19 mouse cellular contexts compared by ENCODE assay signal in the genomic region with DNA sequence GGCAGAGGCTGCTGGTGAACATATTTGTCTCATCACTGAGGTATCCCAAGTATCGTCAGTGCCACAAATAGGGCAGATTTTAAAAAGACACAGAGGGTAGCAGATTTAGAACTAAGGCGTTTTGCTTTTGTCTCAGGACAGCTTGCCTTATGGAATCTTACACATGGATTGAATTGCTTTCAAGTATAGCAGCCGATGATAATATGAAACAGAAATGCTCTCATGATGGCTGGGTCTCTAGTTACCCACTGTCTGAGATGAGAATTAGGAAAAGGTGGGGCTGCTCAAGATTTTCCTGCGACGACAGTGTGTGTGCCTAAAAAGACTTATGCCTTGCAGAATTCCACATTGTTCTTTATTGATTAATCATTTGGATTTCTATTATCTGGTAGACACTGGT. TPM values are rescaled to one million over a fixed set of nuclear protein-coding genes. Genes with fewer than 3 reads are reported as not detected.
A peak's percentile ranks its signal among the peaks of the same experiment; 100 is the strongest.
DNase-seq lines count a peak whose midpoint lies in the region; ATAC-seq lines count a peak whose summit lies in the region.
"Had no signal": no experiment of that assay in that cellular context is flagged by ENCODE, and none has a peak within 500 bp of the region (broad histone marks: within the 10 kb centered on the region; RNA-seq: fewer than 3 reads in every experiment).

No protein-coding gene starts in this region.

- no peaks in the 10 kb centered on the region for H3K36me3 ChIP-seq in hindbrain, embryonic 11.5 days (ENCODE audit: control insufficient read depth, insufficient read depth, low read length)
- no peaks in the 10 kb centered on the region for H3K36me3 ChIP-seq in hindbrain, embryonic 16.5 days (ENCODE audit: control insufficient read depth, insufficient read depth, low read length)
- no peaks in the 10 kb centered on the region for H3K36me3 ChIP-seq in embryonic facial prominence, embryonic 11.5 days (replicated peaks; ENCODE audit: control insufficient read depth, insufficient read depth, low read depth, low read length)
- H3K36me3 ChIP-seq in embryonic facial prominence, embryonic 15.5 days: no peaks in the 10 kb centered on the region
- H3K36me3 ChIP-seq: forebrain, embryonic 10.5 days; heart, embryonic 12.5 days; hindbrain, embryonic 10.5 days; hindbrain, embryonic 15.5 days had no signal

- no peaks in the 10 kb centered on the region for H3K27me3 ChIP-seq in hindbrain, embryonic 11.5 days (ENCODE audit: control insufficient read depth, insufficient read depth, low read length)
- no peaks in the 10 kb centered on the region for H3K27me3 ChIP-seq in hindbrain, embryonic 16.5 days (replicated peaks; ENCODE audit: control insufficient read depth, insufficient read depth, low read length)
- H3K27me3 ChIP-seq in embryonic facial prominence, embryonic 11.5 days (ENCODE audit: control insufficient read depth, insufficient read depth, low read length): no peaks in the 10 kb centered on the region
- H3K27me3 ChIP-seq in embryonic facial prominence, embryonic 15.5 days: no peaks in the 10 kb centered on the region
- H3K27me3 ChIP-seq: heart, embryonic 12.5 days; hindbrain, embryonic 15.5 days had no signal

- H3K4me2 ChIP-seq in hindbrain, embryonic 11.5 days (replicated peaks; ENCODE audit: low read depth, low read length): no peak overlapping the region
- no peak overlapping the region for H3K4me2 ChIP-seq in hindbrain, embryonic 16.5 days (ENCODE audit: low read length)
- no peak overlapping the region for H3K4me2 ChIP-seq in embryonic facial prominence, embryonic 11.5 days (ENCODE audit: low read depth, low read length)
- H3K4me2 ChIP-seq in embryonic facial prominence, embryonic 15.5 days (replicated peaks): no peak overlapping the region
- H3K4me2 ChIP-seq: heart, embryonic 12.5 days; hindbrain, embryonic 15.5 days had no signal

- no peak overlapping the region for H3K9ac ChIP-seq in hindbrain, embryonic 11.5 days (ENCODE audit: low read depth, low read length)
- H3K9ac ChIP-seq in hindbrain, embryonic 16.5 days (ENCODE audit: low read depth, low read length): no peak overlapping the region
- H3K9ac ChIP-seq in embryonic facial prominence, embryonic 11.5 days (replicated peaks; ENCODE audit: low read length): no peak overlapping the region
- H3K9ac ChIP-seq in embryonic facial prominence, embryonic 15.5 days: no peak overlapping the region
- H3K9ac ChIP-seq: heart, embryonic 12.5 days; hindbrain, embryonic 15.5 days had no signal

- H3K4me3 ChIP-seq in hindbrain, embryonic 11.5 days (ENCODE audit: low read depth, low read length): no peak overlapping the region
- H3K4me3 ChIP-seq in hindbrain, embryonic 16.5 days (ENCODE audit: low read length): no peak overlapping the region
- no peak overlapping the region for H3K4me3 ChIP-seq in embryonic facial prominence, embryonic 11.5 days (ENCODE audit: low read depth, low read length)
- no peak overlapping the region for H3K4me3 ChIP-seq in embryonic facial prominence, embryonic 15.5 days (replicated peaks)
- H3K4me3 ChIP-seq: erythroblast, embryonic 14.5 days; forebrain, embryonic 10.5 days; gastrocnemius, adult 2 months; heart, embryonic 12.5 days; hindbrain, embryonic 10.5 days; hindbrain, embryonic 15.5 days had no signal

- ATAC-seq in hindbrain, embryonic 11.5 days (ENCODE audit: low FRiP score): peak; percentile 25; the same call in 1 of the 2 replicates
- no peak for ATAC-seq in hindbrain, embryonic 16.5 days
- ATAC-seq in embryonic facial prominence, embryonic 11.5 days (replicated peaks; ENCODE audit: insufficient number of reproducible peaks, low FRiP score, low TSS enrichment, low read depth): no peak; the same call in 1 of the 2 replicates
- ATAC-seq in embryonic facial prominence, embryonic 15.5 days (ENCODE audit: insufficient number of reproducible peaks, low FRiP score, low TSS enrichment, low read depth): no peak
- ATAC-seq: forebrain, embryonic 14.5 days; inflammation-experienced regulatory T-cells, adult 6 months had no signal

- H3K27ac ChIP-seq in hindbrain, embryonic 11.5 days (ENCODE audit: low read depth, low read length): no peak overlapping the region
- no peak overlapping the region for H3K27ac ChIP-seq in hindbrain, embryonic 16.5 days (ENCODE audit: low read depth, low read length)
- H3K27ac ChIP-seq in embryonic facial prominence, embryonic 11.5 days (replicated peaks; ENCODE audit: low read depth, low read length): no peak overlapping the region
- peak overlapping the region; percentile 12; the same call in 1 of the 2 replicates for H3K27ac ChIP-seq in embryonic facial prominence, embryonic 15.5 days (replicated peaks)
- H3K27ac ChIP-seq: gastrocnemius, adult 2 months; hindbrain, embryonic 10.5 days; hindbrain, embryonic 15.5 days had no signal

- DNase-seq in hindbrain, embryonic 11.5 days (ENCODE audit: low spot score): no peak
- peak; percentile 79 for DNase-seq in embryonic facial prominence, embryonic 11.5 days (ENCODE audit: low spot score)
- DNase-seq in left cerebral cortex, adult 9 months (ENCODE audit: low spot score in 2 of 2): no peak
- no peak for DNase-seq in cerebellum, postnatal 14 days
- no peak for DNase-seq in kidney, adult 9 months
- DNase-seq: adrenal gland, postnatal 25 days; cerebellum, adult 18-20 months; cerebellum, adult 9-11 months; gastrocnemius, adult 2 months; gastrocnemius, postnatal 25 days had no signal

- H3K4me1 ChIP-seq in hindbrain, embryonic 11.5 days (replicated peaks; ENCODE audit: control insufficient read depth, insufficient read depth, low read length): no peaks in the 10 kb centered on the region
- no peaks in the 10 kb centered on the region for H3K4me1 ChIP-seq in hindbrain, embryonic 16.5 days (ENCODE audit: control insufficient read depth, insufficient read depth, low read depth, low read length)
- H3K4me1 ChIP-seq in embryonic facial prominence, embryonic 11.5 days (ENCODE audit: control insufficient read depth, insufficient read depth, low read length): 0 out of 2 replicates have a peak, but pooled peaks cover 2% of the 10 kb centered on the region
- peaks cover 17% of the 10 kb centered on the region for H3K4me1 ChIP-seq in embryonic facial prominence, embryonic 15.5 days
- H3K4me1 ChIP-seq: hindbrain, embryonic 15.5 days had no signal

- no peaks in the 10 kb centered on the region for H3K9me3 ChIP-seq in hindbrain, embryonic 11.5 days (ENCODE audit: control insufficient read depth, low read length)
- no peaks in the 10 kb centered on the region for H3K9me3 ChIP-seq in hindbrain, embryonic 16.5 days (ENCODE audit: control insufficient read depth, low read length)
- H3K9me3 ChIP-seq in embryonic facial prominence, embryonic 11.5 days (replicated peaks; ENCODE audit: control insufficient read depth, low read length): no peaks in the 10 kb centered on the region
- no peaks in the 10 kb centered on the region for H3K9me3 ChIP-seq in embryonic facial prominence, embryonic 15.5 days (replicated peaks)
- H3K9me3 ChIP-seq: forebrain, embryonic 10.5 days; heart, embryonic 12.5 days; hindbrain, embryonic 10.5 days; hindbrain, embryonic 15.5 days had no signal

- WGBS in hindbrain, embryonic 11.5 days: 47% methylated on average over 5 of the region's 5 CpGs
- WGBS in hindbrain, embryonic 16.5 days: 71% methylated on average over 5 of the region's 5 CpGs
- whole genome bisulfite sequencing in embryonic facial prominence, embryonic 11.5 days: 40% methylated on average over 5 of the region's 5 CpGs
- WGBS in embryonic facial prominence, embryonic 15.5 days: 28% methylated on average over 5 of the region's 5 CpGs

RNA-seq across cellular contexts. Expression of a gene that starts 58.4 kb away (rescaled TPM):
- polyA plus RNA-seq in hindbrain, embryonic 11.5 days (2014; fragmentation: Nextera tagmentation; extraction: Ambion mirVana): 25.9 and 31.5 TPM in 2 replicates
- polyA plus RNA-seq in hindbrain, embryonic 16.5 days (2015; fragmentation: Nextera tagmentation; extraction: Ambion mirVana): 6.8 and 7.9 TPM in 2 replicates
- 48.9 and 54.6 TPM in 2 replicates for polyA plus RNA-seq in embryonic facial prominence, embryonic 11.5 days (2014; fragmentation: Nextera tagmentation; extraction: Ambion mirVana)
- 42.1 and 46.2 TPM in 2 replicates for polyA plus RNA-seq in embryonic facial prominence, embryonic 15.5 days (2015; fragmentation: Nextera tagmentation; extraction: Ambion mirVana)
